Mouse (Mus musculus) MEL (cell line): Measurements from ENCODE around the gene Ruvbl2. TPM values are rescaled to one million over a fixed set of nuclear protein-coding genes. Genes with fewer than 3 reads are reported as not detected.

ENCODE experiments used
- DNase-seq: peaks from one replicate; pipeline ENCODE4 v3.0.0; 2011; ENCODE audit warnings: low read depth, low spot score
- H3K27ac ChIP-seq: 2 replicates; pipeline ENCODE4 v1.5.1; 2012; ENCODE audit warnings: low read depth, mild to moderate bottlenecking, control low read depth, low read length, moderate library complexity; ENCODE audit not compliant: control insufficient read depth
- H3K27me3 ChIP-seq, 2 experiments: fragments of 150-350 bp in 1 of 2; sonication (generic) in 1 of 2; 2 replicates each; pipeline ENCODE4 v1.6.1; 2012; ENCODE audit warnings: low read length in 2 of 2, mild to moderate bottlenecking in 2 of 2, improper control_type of control experiment in 1 of 2, moderate library complexity in 1 of 2; ENCODE audit not compliant: insufficient read depth in 2 of 2, control insufficient read depth in 1 of 2
- H3K36me3 ChIP-seq, 2 experiments: 2 replicates each; pipeline ENCODE4 v1.6.1; 2012 to 2014; ENCODE audit warnings: low read length in 2 of 2, improper control_type of control experiment in 1 of 2, inconsistent platforms in 1 of 2, mild to moderate bottlenecking in 1 of 2; ENCODE audit not compliant: insufficient read depth in 2 of 2, control insufficient read depth in 1 of 2
- H3K4me1 ChIP-seq, 2 experiments: fragments of 150-350 bp in 1 of 2; sonication (generic) in 1 of 2; 2 replicates each; pipeline ENCODE4 v1.6.1; 2012; ENCODE audit warnings: low read length in 2 of 2, improper control_type of control experiment in 1 of 2, mild to moderate bottlenecking in 1 of 2; ENCODE audit not compliant: insufficient read depth in 2 of 2, control insufficient read depth in 1 of 2
- H3K4me3 ChIP-seq, 2 experiments: fragments of 150-350 bp in 1 of 2; sonication (generic) in 1 of 2; 2 replicates each; pipeline ENCODE4 v1.5.1; 2012; ENCODE audit warnings: low read depth in 2 of 2, low read length in 2 of 2, mild to moderate bottlenecking in 2 of 2, moderate library complexity in 2 of 2, control low read depth in 1 of 2, improper control_type of control experiment in 1 of 2; ENCODE audit not compliant: control insufficient read depth in 1 of 2, insufficient read depth in 1 of 2
- H3K79me2 ChIP-seq: 2 replicates; pipeline ENCODE4 v1.6.1; 2012; ENCODE audit warnings: mild to moderate bottlenecking, low read length, moderate library complexity; ENCODE audit not compliant: control insufficient read depth, poor library complexity, insufficient read depth
- H3K9ac ChIP-seq: 2 replicates; pipeline ENCODE4 v1.6.1; 2012; ENCODE audit warnings: low read depth, mild to moderate bottlenecking, control low read depth, low read length, moderate library complexity; ENCODE audit not compliant: control insufficient read depth, poor library complexity, severe bottlenecking
- H3K9me3 ChIP-seq: fragments of 150-350 bp; sonication (generic); replicated peaks from 2 replicates; pipeline ENCODE4 v1.6.1; 2012; ENCODE audit warnings: mild to moderate bottlenecking, low read length, improper control_type of control experiment, moderate library complexity; ENCODE audit not compliant: insufficient read depth
- BHLHE40 ChIP-seq: IDR thresholded peaks from 2 replicates; pipeline ENCODE4 v1.6.1; 2012; ENCODE audit warnings: low read depth, mild to moderate bottlenecking, inconsistent platforms, low read length, improper control_type of control experiment, borderline replicate concordance
- CHD2 ChIP-seq: IDR thresholded peaks from 2 replicates; pipeline ENCODE4 v1.6.1; 2011; ENCODE audit warnings: low read length, improper control_type of control experiment
- E2F4 ChIP-seq: IDR thresholded peaks from 2 replicates; pipeline ENCODE4 v1.6.1; 2011; ENCODE audit warnings: low read depth, low read length, improper control_type of control experiment, borderline replicate concordance
- ELF1 ChIP-seq: IDR thresholded peaks from 2 replicates; pipeline ENCODE4 v1.6.1; 2014; ENCODE audit warnings: low read depth, mild to moderate bottlenecking, inconsistent platforms, low read length, improper control_type of control experiment, moderate library complexity
- GABPA ChIP-seq: IDR thresholded peaks from 2 replicates; pipeline ENCODE4 v1.6.1; 2012; ENCODE audit warnings: low read depth, mild to moderate bottlenecking, inconsistent platforms, low read length, improper control_type of control experiment, moderate library complexity
- GATA1 ChIP-seq: IDR thresholded peaks from 2 replicates; pipeline ENCODE4 v1.6.1; 2011; ENCODE audit warnings: low read depth, low read length, improper control_type of control experiment
- JUND ChIP-seq: IDR thresholded peaks from 2 replicates; pipeline ENCODE4 v1.6.1; 2011; ENCODE audit warnings: low read depth, mild to moderate bottlenecking, improper control_type of control experiment, low read length
- MAFK ChIP-seq: IDR thresholded peaks from 2 replicates; pipeline ENCODE4 v1.6.1; 2011; ENCODE audit warnings: low read depth, mild to moderate bottlenecking, low read length, improper control_type of control experiment, borderline replicate concordance
- MAX ChIP-seq: IDR thresholded peaks from 2 replicates; pipeline ENCODE4 v1.6.1; 2011; ENCODE audit warnings: low read length, improper control_type of control experiment
- MYB ChIP-seq: IDR thresholded peaks from 2 replicates; pipeline ENCODE4 v1.6.1; 2011; ENCODE audit warnings: mild to moderate bottlenecking, low read depth, low read length, improper control_type of control experiment
- NELFE ChIP-seq: IDR thresholded peaks from 2 replicates; pipeline ENCODE4 v1.6.1; 2011; ENCODE audit warnings: low read depth, low read length, improper control_type of control experiment
- NRF1 ChIP-seq: IDR thresholded peaks from 2 replicates; pipeline ENCODE4 v1.6.1; 2014; ENCODE audit warnings: low read depth, mild to moderate bottlenecking, inconsistent platforms, low read length, improper control_type of control experiment, moderate library complexity; ENCODE audit not compliant: poor library complexity, insufficient read depth, severe bottlenecking
- POLR2AphosphoS5 ChIP-seq: IDR thresholded peaks from 2 replicates; pipeline ENCODE4 v1.6.1; 2012; ENCODE audit warnings: low read depth, borderline replicate concordance, mild to moderate bottlenecking, inconsistent platforms, low read length, moderate library complexity, mixed read lengths
- SIN3A ChIP-seq: IDR thresholded peaks from 2 replicates; pipeline ENCODE4 v1.6.1; 2012; ENCODE audit warnings: low read length, improper control_type of control experiment, inconsistent platforms
- SMC3 ChIP-seq: IDR thresholded peaks from 2 replicates; pipeline ENCODE4 v1.6.1; 2011; ENCODE audit warnings: low read depth, low read length, improper control_type of control experiment
- TAL1 ChIP-seq: IDR thresholded peaks from 2 replicates; pipeline ENCODE4 v1.6.1; 2012; ENCODE audit warnings: mild to moderate bottlenecking, inconsistent platforms, low read length, moderate library complexity, mixed read lengths
- TCF12 ChIP-seq: IDR thresholded peaks from 2 replicates; pipeline ENCODE4 v1.6.1; 2014; ENCODE audit warnings: low read depth, mild to moderate bottlenecking, inconsistent platforms, low read length, improper control_type of control experiment, moderate library complexity
- UBTF ChIP-seq: IDR thresholded peaks from 2 replicates; pipeline ENCODE4 v1.6.1; 2012; ENCODE audit warnings: low read depth, mild to moderate bottlenecking, inconsistent platforms, low read length, improper control_type of control experiment, moderate library complexity, borderline replicate concordance; ENCODE audit not compliant: insufficient read depth
- USF2 ChIP-seq, 2 experiments: IDR thresholded peaks; 2 replicates each; pipeline ENCODE4 v1.6.1; 2011 to 2012; ENCODE audit warnings: improper control_type of control experiment in 2 of 2, low read length in 2 of 2, borderline replicate concordance in 1 of 2, inconsistent platforms in 1 of 2, low read depth in 1 of 2, mild to moderate bottlenecking in 1 of 2; ENCODE audit not compliant: insufficient read depth in 1 of 2
- ZKSCAN1 ChIP-seq: IDR thresholded peaks from 2 replicates; pipeline ENCODE4 v1.6.1; 2012; ENCODE audit warnings: low read depth, mild to moderate bottlenecking, inconsistent platforms, low read length, improper control_type of control experiment, moderate library complexity
- ZMIZ1 ChIP-seq: IDR thresholded peaks from 2 replicates; pipeline ENCODE4 v1.6.1; 2012; ENCODE audit warnings: low read depth, mild to moderate bottlenecking, inconsistent platforms, low read length, improper control_type of control experiment, moderate library complexity
- ZNF384 ChIP-seq: IDR thresholded peaks from 2 replicates; pipeline ENCODE4 v1.6.1; 2012; ENCODE audit warnings: low read depth, mild to moderate bottlenecking, inconsistent platforms, low read length, improper control_type of control experiment
- polyA plus RNA-seq, 2 experiments: library from polyadenylated mRNA; stranded (reverse) in 1 of 2; unstranded in 1 of 2; fragments of >175 nt in 1 of 2; fragments of >200 nt in 1 of 2; gene quantifications; 2 replicates each; pipeline versions ENCODE4 v1.2.1 to v1.2.4; 2012; ENCODE audit warnings: low replicate concordance in 2 of 2, low read depth in 1 of 2; ENCODE audit not compliant: insufficient read length in 2 of 2, insufficient read depth in 1 of 2, missing spikeins in 1 of 2
- total RNA-seq: library from RNA; depleted of rRNA; stranded (reverse); fragments of 300-350 nt; gene quantifications from 2 replicates; pipeline ENCODE4 v1.2.3, GENCODE M21; 2012

Ruvbl2 gene
- total and polyA plus RNA-seq, 3 experiments: 434 to 758 TPM; not detected in 1

- no peaks in the 10 kb centered on the region for H3K9me3 ChIP-seq
- DNase-seq: no peak
- no peaks in the 10 kb centered on the region for H3K27me3 ChIP-seq
- H3K4me1 ChIP-seq: peaks cover 0 to 9% of the 10 kb centered on the region in 2 experiments; a peak in 3 of 4 replicates
- peaks cover 28% of the 10 kb centered on the region for H3K79me2 ChIP-seq
- TF ChIP-seq GATA1 (no peak), ZKSCAN1 (no peak), UBTF (no peak), TAL1 (no peak), BHLHE40 (no peak), TCF12 (no peak), SIN3A (no peak), NELFE (no peak), MYB (no peak), SMC3 (no peak), MAX (no peak), E2F4 (no peak), JUND (no peak), POLR2AphosphoS5 (no peak), ZNF384 (no peak), MAFK (no peak)
- H3K36me3 ChIP-seq: peaks cover under 1 to 8% of the 10 kb centered on the region in 2 experiments; a peak in 3 of 4 replicates
- no peak overlapping the region for H3K9ac ChIP-seq
- H3K27ac ChIP-seq: no peak overlapping the region
- no peak overlapping the region for H3K4me3 ChIP-seq
Observed at GRCm38 (mm10) chr7:45437046-45437445, 850 bp downstream of the Ruvbl2 start.

DNA sequence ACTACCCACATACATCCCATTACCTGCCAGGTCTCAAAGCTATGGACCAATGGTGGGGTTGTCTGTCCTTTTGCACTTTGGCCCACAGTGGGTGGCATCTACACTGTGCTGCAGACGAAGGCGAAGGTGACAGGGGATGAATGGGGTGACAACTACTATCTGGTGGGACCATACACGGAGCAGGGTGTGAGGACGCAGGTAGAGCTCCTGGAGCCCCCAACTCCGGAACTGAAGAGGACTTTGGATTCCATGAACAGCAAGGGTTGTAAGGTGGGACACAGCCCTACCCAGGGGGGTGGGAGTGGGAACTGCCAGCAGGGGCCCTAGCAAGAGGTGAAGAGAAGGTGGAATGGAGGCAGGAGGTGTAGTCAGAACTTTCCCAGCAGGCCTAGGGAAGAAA, 1.5 kb downstream of the Ruvbl2 start:
- H3K9ac ChIP-seq: no peak overlapping the region
- peaks cover 0 to 9% of the 10 kb centered on the region in 2 experiments; a peak in 3 of 4 replicates for H3K4me1 ChIP-seq
- H3K79me2 ChIP-seq: peaks cover 33% of the 10 kb centered on the region
- H3K27me3 ChIP-seq: no peaks in the 10 kb centered on the region
- H3K36me3 ChIP-seq: peaks cover 6 to 8% of the 10 kb centered on the region in 2 experiments; a peak in 3 of 4 replicates
- TF ChIP-seq ELF1: no peak
- TF ChIP-seq ZMIZ1: no peak
- TF ChIP-seq BHLHE40: no peak
- no peak for TF ChIP-seq TCF12
- TF ChIP-seq USF2 (IDR thresholded peaks at IDR 0.05; ENCODE audit: borderline replicate concordance in 1 of 2, insufficient read depth in 1 of 2, low read depth in 1 of 2, low read length in 2 of 2): no peak
- no peak for TF ChIP-seq CHD2
- no peak for TF ChIP-seq NELFE
- no peak for TF ChIP-seq MAX
- no peak for TF ChIP-seq MAFK
- no peak for TF ChIP-seq E2F4
- no peak for TF ChIP-seq POLR2AphosphoS5
- TF ChIP-seq GABPA: no peak
- TF ChIP-seq NRF1: no peak
- H3K4me3 ChIP-seq: no peak overlapping the region
- DNase-seq: no peak
- no peaks in the 10 kb centered on the region for H3K9me3 ChIP-seq
- no peak overlapping the region for H3K27ac ChIP-seq
